ENCODE assay signal across 8 mouse cellular contexts in genomic region chr16:3884201-3885064, GRCm38 (mm10). TPM values are rescaled to one million over a fixed set of nuclear protein-coding genes. Genes with fewer than 3 reads are reported as not detected.
DNase-seq lines count a peak whose midpoint lies in the region; ATAC-seq and TF ChIP-seq lines count a peak whose summit lies in the region.

Zfp597 (minus strand) TSS chr16:3884561.
Gm20695 (plus strand) TSS chr16:3884648.

- WGBS in bone marrow, adult 2 months = under 1% methylated on average over 88 of the region's 88 CpGs
- WGBS in embryonic facial prominence, embryonic 15.5 days = under 1% methylated on average over 88 of the region's 88 CpGs
- under 1% methylated on average over 88 of the region's 88 CpGs for WGBS in heart, embryonic 10.5 days
- WGBS in kidney, embryonic 15.5 days = under 1% methylated on average over 87 of the region's 88 CpGs

- 0 out of 2 replicates have a peak, but pooled peaks have one; percentile 10 for TF ChIP-seq CTCF in bone marrow, adult 2 months (IDR thresholded peaks at IDR 0.05; ENCODE audit: control insufficient read depth, insufficient read depth, low read length)

- peak; percentile 56; the same call in 1 of the 2 replicates for TF ChIP-seq POLR2A in bone marrow, adult 2 months (IDR thresholded peaks at IDR 0.05; ENCODE audit: borderline replicate concordance, control insufficient read depth, low read depth, low read length)

- peak within 1 kb of the TSS; percentile 71 for H3K4me2 ChIP-seq in embryonic facial prominence, embryonic 15.5 days (replicated peaks)
- peak within 1 kb of the TSS; percentile 68 for H3K4me2 ChIP-seq in kidney, embryonic 15.5 days

- peak within 1 kb of the TSS; percentile 98 for H3K27ac ChIP-seq in bone marrow, adult 2 months (ENCODE audit: control insufficient read depth, insufficient read depth, low read depth, low read length, poor library complexity)
- peak within 1 kb of the TSS; percentile 96 for H3K27ac ChIP-seq in embryonic facial prominence, embryonic 15.5 days (replicated peaks)
- H3K27ac ChIP-seq in heart, embryonic 10.5 days = peak within 1 kb of the TSS; percentile 96
- H3K27ac ChIP-seq in kidney, embryonic 15.5 days = peak within 1 kb of the TSS; percentile 97

- peak; percentile 99 for ATAC-seq in embryonic facial prominence, embryonic 15.5 days (ENCODE audit: insufficient number of reproducible peaks, low FRiP score, low TSS enrichment, low read depth)
- peak; percentile 99 for ATAC-seq in kidney, embryonic 15.5 days (replicated peaks; ENCODE audit: low FRiP score)
- peak; percentile 96 for ATAC-seq in monocyte, adult 5-6 weeks (replicated peaks; ENCODE audit: insufficient number of reproducible peaks, low FRiP score, low TSS enrichment, poor library complexity, severe bottlenecking)

- H3K4me3 ChIP-seq in bone marrow, adult 2 months (replicated peaks; ENCODE audit: control insufficient read depth, low read depth, low read length) = peak within 1 kb of the TSS; percentile 88
- peak within 1 kb of the TSS; percentile 96 for H3K4me3 ChIP-seq in embryonic facial prominence, embryonic 15.5 days (replicated peaks)
- peak within 1 kb of the TSS; percentile 97 for H3K4me3 ChIP-seq in heart, embryonic 10.5 days
- H3K4me3 ChIP-seq in kidney, embryonic 15.5 days (replicated peaks) = peak within 1 kb of the TSS; percentile 89

- H3K4me1 ChIP-seq in bone marrow, adult 2 months (ENCODE audit: control insufficient read depth, insufficient read depth, low read length) = peaks cover 1% of the 10 kb centered on the region; the same call in 1 of the 2 replicates
- peaks cover 12% of the 10 kb centered on the region for H3K4me1 ChIP-seq in embryonic facial prominence, embryonic 15.5 days
- H3K4me1 ChIP-seq in heart, embryonic 10.5 days = peaks cover 13% of the 10 kb centered on the region
- H3K4me1 ChIP-seq in kidney, embryonic 15.5 days = peaks cover 12% of the 10 kb centered on the region

- H3K9me3 ChIP-seq in embryonic facial prominence, embryonic 15.5 days (replicated peaks) = no peaks in the 10 kb centered on the region
- no peaks in the 10 kb centered on the region for H3K9me3 ChIP-seq in heart, embryonic 10.5 days
- no peaks in the 10 kb centered on the region for H3K9me3 ChIP-seq in kidney, embryonic 15.5 days (replicated peaks)

- H3K9ac ChIP-seq in embryonic facial prominence, embryonic 15.5 days = peak within 1 kb of the TSS; percentile 92
- H3K9ac ChIP-seq in kidney, embryonic 15.5 days = peak within 1 kb of the TSS; percentile 86

- 0 out of 2 replicates have a peak, but pooled peaks cover 7% of the 10 kb centered on the region for H3K36me3 ChIP-seq in embryonic facial prominence, embryonic 15.5 days
- peaks cover 9% of the 10 kb centered on the region for H3K36me3 ChIP-seq in heart, embryonic 10.5 days
- H3K36me3 ChIP-seq in kidney, embryonic 15.5 days = peaks cover 11% of the 10 kb centered on the region

- no peaks in the 10 kb centered on the region for H3K27me3 ChIP-seq in embryonic facial prominence, embryonic 15.5 days
- H3K27me3 ChIP-seq in heart, embryonic 10.5 days (ENCODE audit: insufficient read depth, poor library complexity, severe bottlenecking) = no peaks in the 10 kb centered on the region
- no peaks in the 10 kb centered on the region for H3K27me3 ChIP-seq in kidney, embryonic 15.5 days

- peak; percentile 91 for DNase-seq in 416B (ENCODE audit: low read depth)
- DNase-seq in heart, embryonic 10.5 days (ENCODE audit: low spot score) = peak; percentile 97
- peak; percentile 96 for DNase-seq in liver
- DNase-seq in spleen, postnatal 4 days (ENCODE audit: low spot score in 2 of 2) = peak; percentile 95 to 98

RNA-seq across cellular contexts. Expression of gene Zfp597, which starts in this region (rescaled TPM):
- polyA plus RNA-seq in bone marrow, adult 2 months (2011; ENCODE audit: insufficient read depth, insufficient read length, low replicate concordance, missing spikeins) = 4.8 and 19.2 TPM in 2 replicates
- 5.7 and 7.2 TPM in 2 replicates for polyA plus RNA-seq in embryonic facial prominence, embryonic 15.5 days (2015; fragmentation: Nextera tagmentation; extraction: Ambion mirVana)
- 5.4 and 6.5 TPM in 2 replicates for polyA plus RNA-seq in heart, embryonic 10.5 days (2016; fragmentation: Nextera tagmentation; extraction: Ambion mirVana)
- 5.4 and 6.1 TPM in 2 replicates for polyA plus RNA-seq in kidney, embryonic 15.5 days (2015; fragmentation: Nextera tagmentation; extraction: Ambion mirVana)
- 23.7 to 35.3 TPM (median 24.2 TPM) in 3 replicates for total RNA-seq in monocyte, adult 5-6 weeks (2017)

RNA-seq across cellular contexts. Expression of gene Gm20695, which starts in this region (rescaled TPM):
- polyA plus RNA-seq in bone marrow, adult 2 months (2011; ENCODE audit: insufficient read depth, insufficient read length, low replicate concordance, missing spikeins) = not detected in 2 replicates
- polyA plus RNA-seq in embryonic facial prominence, embryonic 15.5 days (2015; fragmentation: Nextera tagmentation; extraction: Ambion mirVana) = 1.3 and 1.9 TPM in 2 replicates
- 0.71 and 1.4 TPM in 2 replicates for polyA plus RNA-seq in heart, embryonic 10.5 days (2016; fragmentation: Nextera tagmentation; extraction: Ambion mirVana)
- 2.5 and 2.6 TPM in 2 replicates for polyA plus RNA-seq in kidney, embryonic 15.5 days (2015; fragmentation: Nextera tagmentation; extraction: Ambion mirVana)
- 1.2 TPM in 1 of 3 replicates, not detected in the others for total RNA-seq in monocyte, adult 5-6 weeks (2017)

Comparison
In these comparisons a context has a peak if more than half of its experiments do, and no peak if none do; other contexts are left out.
1. Peak in every context shown above with its lines: DNase-seq, ATAC-seq, H3K4me3 ChIP-seq and H3K27ac ChIP-seq.